Mouse (Mus musculus): ENCODE data around the gene Ccnd3.

DNA sequence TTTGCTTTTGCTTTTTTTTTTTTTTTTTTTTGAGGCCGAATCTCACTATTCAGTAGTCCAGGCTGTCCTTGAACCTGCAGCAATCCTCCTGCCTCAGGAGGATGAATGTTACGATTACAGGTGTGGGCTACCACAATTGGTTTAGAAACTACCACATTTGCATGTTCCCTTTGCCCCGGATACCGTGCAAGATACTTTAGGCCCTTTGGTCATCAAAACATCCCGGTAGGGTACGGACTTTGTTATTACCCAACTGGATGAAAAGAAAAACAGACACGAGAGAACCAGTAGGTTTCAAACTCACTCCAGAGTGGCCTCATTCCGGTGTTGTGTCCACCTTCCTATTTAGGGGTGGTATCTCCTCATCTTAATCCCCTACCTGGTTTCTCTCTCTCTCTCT, 83.7 kb downstream of the Ccnd3 start:
- TF ChIP-seq GATA1 (IDR thresholded peaks at IDR 0.05; ENCODE audit: low read length), result no peak
- TF ChIP-seq TAL1 (IDR thresholded peaks at IDR 0.05; ENCODE audit: low read length), result no peak
